Mouse (Mus musculus) cerebellum, postnatal 25 days (tissue): ENCODE data around the gene Rpl29.

Source experiments
- DNase-seq, 2 experiments: peaks; one replicate each; pipeline ENCODE4 v3.0.0; 2021; ENCODE audit warnings: mixed read lengths in 2 of 2

Rpl29 gene

GRCm38 (mm10) chr9:106473081-106473752 is 44.0 kb downstream of the Rpl29 start:
- DNase-seq = peak; percentile 21 to 33

- DNase-seq = peak in 1 of 2 experiments; percentile 37
Measured at GRCm38 (mm10) chr9:106473753-106474105, 44.5 kb downstream of the Rpl29 start.

GRCm38 (mm10) chr9:106474456-106474855 is 45.2 kb downstream of the Rpl29 start:
- DNase-seq = peak; percentile 80 to 89

- peak; percentile 16 to 50 for DNase-seq
Measured at GRCm38 (mm10) chr9:106475046-106475445, 45.8 kb downstream of the Rpl29 start.

GRCm38 (mm10) chr9:106475663-106476001 is 46.4 kb downstream of the Rpl29 start, which contains the start of gene Rrp9:
Rrp9 (plus strand) TSS chr9:106475963.
- DNase-seq = peak in 1 of 2 experiments; percentile 35

GRCm38 (mm10) chr9:106476002-106476923 is 47.0 kb downstream of the Rpl29 start:
- no peak for DNase-seq

- peak; percentile 98 to 99 for DNase-seq
Measured at GRCm38 (mm10) chr9:106476924-106477484, 47.8 kb downstream of the Rpl29 start, which contains the start of gene Parp3. Parp3 (minus strand) TSS chr9:106476949.

- DNase-seq = peak in 1 of 2 experiments; percentile 14
Measured at GRCm38 (mm10) chr9:106477649-106478048, 48.4 kb downstream of the Rpl29 start.

- DNase-seq = no peak
Measured at GRCm38 (mm10) chr9:106478101-106478500, 48.8 kb downstream of the Rpl29 start.

GRCm38 (mm10) chr9:106480541-106480940 is 51.3 kb downstream of the Rpl29 start:
- no peak for DNase-seq

- DNase-seq = no peak
Measured at GRCm38 (mm10) chr9:106481075-106481474, 51.8 kb downstream of the Rpl29 start.
